Mouse (Mus musculus) v-Abl transformed pro-B cells (cell line): ENCODE data around the gene Tbc1d10c.

Source experiments
- in situ Hi-C, 2 experiments: fragments of 400-800 bp; cut with MboI; formaldehyde crosslinking; loops; one replicate each; pipeline ENCODE4 v1.15.1; 2025; ENCODE audit not compliant: unreplicated experiment in 2 of 2

The Tbc1d10c gene

GRCm38 (mm10) chr19:4190831-4191334, at the start of gene Tbc1d10c:
Tbc1d10c (minus strand) TSS chr19:4191284.
- in situ Hi-C loops = no loop called here

GRCm38 (mm10) chr19:4240247-4240668, 49.2 kb upstream of the Tbc1d10c start:
- in situ Hi-C loops = loop anchor here in 1 of 2 experiments (5.0 kb wide), 1 partner anchor 33 kb away; no protein-coding TSS in a partner anchor

- in situ Hi-C loops = loop anchor here in 1 of 2 experiments (10.0 kb wide), 1 partner anchor 450 kb away; no protein-coding TSS in a partner anchor
Observed at GRCm38 (mm10) chr19:4234548-4234947, 43.5 kb upstream of the Tbc1d10c start.

GRCm38 (mm10) chr19:4232651-4233050, 41.6 kb upstream of the Tbc1d10c start:
- in situ Hi-C loops = loop anchor here in 1 of 2 experiments (10.0 kb wide), 1 partner anchor 448 kb away; no protein-coding TSS in a partner anchor

GRCm38 (mm10) chr19:4232186-4232572, 41.1 kb upstream of the Tbc1d10c start:
- in situ Hi-C loops = loop anchor here in 1 of 2 experiments (10.0 kb wide), 1 partner anchor 447 kb away; no protein-coding TSS in a partner anchor

GRCm38 (mm10) chr19:4231253-4232185, 40.4 kb upstream of the Tbc1d10c start, which contains the start of gene Pold4:
Pold4 (plus strand) TSS chr19:4231899.
- in situ Hi-C loops = loop anchor here in 1 of 2 experiments (10.0 kb wide), 1 partner anchor 447 kb away; no protein-coding TSS in a partner anchor

GRCm38 (mm10) chr19:4230415-4230814, 39.3 kb upstream of the Tbc1d10c start:
- in situ Hi-C loops = loop anchor here in 1 of 2 experiments (10.0 kb wide), 1 partner anchor 446 kb away; no protein-coding TSS in a partner anchor

GRCm38 (mm10) chr19:4229451-4230076, 38.5 kb upstream of the Tbc1d10c start:
- in situ Hi-C loops = loop anchor here in 1 of 2 experiments (10.0 kb wide), 1 partner anchor 445 kb away; no protein-coding TSS in a partner anchor

- in situ Hi-C loops = no loop called here
Observed at GRCm38 (mm10) chr19:4228891-4229290, 37.8 kb upstream of the Tbc1d10c start.

- in situ Hi-C loops = no loop called here
Observed at GRCm38 (mm10) chr19:4227894-4228678, 37.0 kb upstream of the Tbc1d10c start.

- in situ Hi-C loops = no loop called here
Observed at GRCm38 (mm10) chr19:4227446-4227845, 36.4 kb upstream of the Tbc1d10c start.

- in situ Hi-C loops = no loop called here
Observed at GRCm38 (mm10) chr19:4226779-4227178, 35.7 kb upstream of the Tbc1d10c start.

GRCm38 (mm10) chr19:4222165-4222564, 31.1 kb upstream of the Tbc1d10c start:
- in situ Hi-C loops = no loop called here

GRCm38 (mm10) chr19:4220957-4221743, 30.1 kb upstream of the Tbc1d10c start:
- in situ Hi-C loops = no loop called here

GRCm38 (mm10) chr19:4220416-4220815, 29.3 kb upstream of the Tbc1d10c start:
- in situ Hi-C loops = no loop called here

- in situ Hi-C loops = no loop called here
Observed at GRCm38 (mm10) chr19:4219943-4220342, 28.9 kb upstream of the Tbc1d10c start.

- in situ Hi-C loops = no loop called here
Observed at GRCm38 (mm10) chr19:4218784-4219183, 27.7 kb upstream of the Tbc1d10c start.

GRCm38 (mm10) chr19:4218293-4218692, 27.2 kb upstream of the Tbc1d10c start:
- in situ Hi-C loops = no loop called here

GRCm38 (mm10) chr19:4217855-4218254, 26.8 kb upstream of the Tbc1d10c start:
- in situ Hi-C loops = no loop called here
